Mouse (Mus musculus) granulocyte monocyte progenitor cell, adult 5-6 weeks (primary cell): ENCODE results near the gene Cish. TPM values are rescaled to one million over a fixed set of nuclear protein-coding genes. Genes with fewer than 3 reads are reported as not detected.

ENCODE experiments used
- ATAC-seq: replicated peaks from 2 replicates; pipeline ENCODE4 v1.8.0; 2016; ENCODE audit warnings: mild to moderate bottlenecking, moderate TSS enrichment, inconsistent platforms; ENCODE audit not compliant: poor library complexity, severe bottlenecking
- total RNA-seq, 2 experiments: library from RNA; stranded (forward) in 1 of 2; stranded (reverse) in 1 of 2; fragments of 200-712, 200-1000 nt in 1 of 2; fragments of >200 nt in 1 of 2; fragmentation: Nextera tagmentation in 1 of 2; gene quantifications; 2 replicates each; pipeline ENCODE4 v1.2.3; 2014 to 2017

Cish gene
- total RNA-seq, 2 experiments from 2014 or later = 0.24 to 0.36 TPM

GRCm38 (mm10) chr9:107343146-107343943, 47.5 kb downstream of the Cish start:
- ATAC-seq = no peak

GRCm38 (mm10) chr9:107344027-107344426, 48.2 kb downstream of the Cish start:
- ATAC-seq = no peak

GRCm38 (mm10) chr9:107346081-107346480, 50.3 kb downstream of the Cish start:
- ATAC-seq = no peak

GRCm38 (mm10) chr9:107347586-107348183, 51.9 kb downstream of the Cish start:
- no peak for ATAC-seq

DNA sequence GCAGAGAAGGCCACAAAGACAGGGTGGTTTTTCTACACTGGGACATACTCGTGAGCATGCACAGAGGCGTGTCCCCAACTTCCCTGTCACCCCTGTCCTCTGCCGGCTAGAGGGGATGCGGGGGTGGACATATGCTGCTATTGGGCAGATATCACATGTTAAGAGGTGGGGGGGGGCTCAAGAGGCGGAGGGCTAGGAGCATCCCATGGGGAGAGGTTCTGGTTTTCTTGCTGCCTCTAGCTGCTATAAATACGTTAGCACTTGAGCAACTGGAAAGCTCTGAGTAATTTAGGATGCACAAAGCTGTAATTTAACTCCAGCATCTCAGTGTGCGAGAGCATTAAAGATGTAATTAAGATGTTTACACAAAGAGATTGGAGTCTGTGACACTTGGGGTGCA, 53.5 kb downstream of the Cish start:
- ATAC-seq = no peak

Other genes starting within 250 kb of the Cish start
- gene Dock3, start 64.1 kb upstream of the Cish start, total RNA-seq (2014; fragmentation: Nextera tagmentation) = 0.39 TPM in 1 of 2 replicates, not detected in the other
- 0.05 and 0.17 TPM in 2 replicates for gene Dock3, start 64.1 kb upstream of the Cish start, total RNA-seq (2017)
- 186 and 231 TPM in 2 replicates for gene Mapkapk3, start 6.1 kb upstream of the Cish start, total RNA-seq (2014; fragmentation: Nextera tagmentation)
- 191 and 207 TPM in 2 replicates for gene Mapkapk3, start 6.1 kb upstream of the Cish start, total RNA-seq (2017)
- gene Hemk1, start 42.3 kb downstream of the Cish start, total RNA-seq (2014; fragmentation: Nextera tagmentation) = 12.0 and 32.9 TPM in 2 replicates
- 6.0 and 11.3 TPM in 2 replicates for gene Hemk1, start 42.3 kb downstream of the Cish start, total RNA-seq (2017)
- gene 6430571L13Rik, start 44.6 kb downstream of the Cish start, total RNA-seq (2014; fragmentation: Nextera tagmentation) = not detected in 2 replicates
- not detected in 2 replicates for gene 6430571L13Rik, start 44.6 kb downstream of the Cish start, total RNA-seq (2017)
- 0.19 TPM in 1 of 2 replicates, not detected in the other for gene Cacna2d2, start 103.6 kb downstream of the Cish start, total RNA-seq (2014; fragmentation: Nextera tagmentation)
- gene Cacna2d2, start 103.6 kb downstream of the Cish start, total RNA-seq (2017) = 0.09 and 0.10 TPM in 2 replicates
- gene Tmem115, start 237.9 kb downstream of the Cish start, total RNA-seq (2014; fragmentation: Nextera tagmentation) = 12.2 and 13.7 TPM in 2 replicates
- gene Tmem115, start 237.9 kb downstream of the Cish start, total RNA-seq (2017) = 12.1 and 12.5 TPM in 2 replicates
- gene Cyb561d2, start 246.2 kb downstream of the Cish start, total RNA-seq (2014; fragmentation: Nextera tagmentation) = 21.2 and 31.0 TPM in 2 replicates
- 13.2 and 13.9 TPM in 2 replicates for gene Cyb561d2, start 246.2 kb downstream of the Cish start, total RNA-seq (2017)
- 11.3 and 16.7 TPM in 2 replicates for gene Nprl2, start 246.2 kb downstream of the Cish start, total RNA-seq (2014; fragmentation: Nextera tagmentation)
- gene Nprl2, start 246.2 kb downstream of the Cish start, total RNA-seq (2017) = 11.3 and 14.3 TPM in 2 replicates